Mouse (Mus musculus): ENCODE results near the gene Gm15293.
"Not testable (repeated sequence)": the region's sequence is repeated elsewhere in the genome, so short reads cannot be mapped to it uniquely, and the experiment has no call there.

The Gm15293 gene

GRCm38 (mm10) chr8:21201261-21201660 is at the start of gene Gm15293:
Gene Gm15293, plus strand, starts transcription at chr8:21201561.
- not testable (repeated sequence) for DNase-seq

- DNase-seq: not testable (repeated sequence)
Observed at GRCm38 (mm10) chr8:21161977-21162376, 39.4 kb upstream of the Gm15293 start, which contains the start of gene Defa22. Gene Defa22, plus strand, starts transcription at chr8:21162277.

DNA sequence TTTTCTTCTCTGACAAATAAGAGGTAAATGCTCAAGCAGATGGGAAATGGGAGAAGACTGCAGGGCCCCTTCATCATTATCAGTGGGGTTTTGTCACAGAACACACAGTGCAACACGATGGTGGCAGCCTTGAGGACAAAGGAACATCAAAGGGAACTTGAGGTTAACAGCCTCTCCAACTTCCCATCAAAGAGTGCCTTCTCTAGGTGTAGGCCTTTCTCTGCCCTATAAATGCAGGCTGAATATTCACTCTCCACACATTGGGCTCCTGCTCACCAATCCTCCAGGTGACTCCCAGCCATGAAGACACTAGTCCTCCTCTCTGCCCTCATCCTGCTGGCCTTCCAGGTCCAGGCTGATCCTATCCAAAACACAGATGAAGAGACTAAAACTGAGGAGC is 10.0 kb upstream of the Gm15293 start, which contains the start of gene Defa31:
Gene Defa31, plus strand, starts transcription at position 301 of the 400 bp plus-strand sequence.
- DNase-seq: not testable (repeated sequence)
